ENCODE assay signal across 8 mouse cellular contexts in the genomic region with DNA sequence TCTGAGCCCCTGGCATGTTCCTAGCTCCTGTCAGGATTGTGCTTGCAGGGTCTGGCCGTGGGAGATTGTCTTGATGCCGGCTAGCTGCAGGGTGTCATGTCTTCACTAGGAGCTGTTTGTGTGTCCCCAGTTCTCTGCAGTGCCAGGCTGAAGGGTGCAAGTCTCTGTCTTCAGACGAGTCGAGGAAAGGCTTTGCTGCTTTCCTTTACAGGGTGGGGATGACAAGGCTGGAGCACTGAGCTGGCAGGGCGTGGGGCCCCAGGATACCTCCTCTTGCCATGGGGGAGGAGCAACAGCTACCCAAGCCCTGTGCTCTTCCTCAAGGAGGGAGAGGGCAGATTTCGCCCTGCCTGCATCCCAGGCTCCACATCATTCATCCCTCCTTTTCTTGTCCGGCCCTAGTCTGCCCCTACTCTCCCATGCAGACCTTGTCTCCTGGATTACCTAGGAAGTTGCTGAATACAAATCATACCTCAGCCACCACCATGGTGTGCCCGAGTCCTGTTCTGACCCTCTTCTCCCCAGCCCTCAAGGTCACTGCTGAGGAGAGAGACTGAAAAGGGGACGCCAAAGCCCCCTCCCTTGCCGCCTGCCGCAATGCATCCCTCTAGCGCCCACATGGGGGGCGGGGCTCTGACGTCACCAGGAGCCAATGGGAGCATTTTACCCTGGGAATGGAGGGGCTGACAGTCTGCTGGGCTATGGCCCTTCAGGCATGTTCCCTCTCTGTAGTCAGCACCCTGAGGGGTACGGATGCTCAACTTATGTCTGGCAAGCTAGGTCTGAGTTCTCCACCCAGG. TPM values are rescaled to one million over a fixed set of nuclear protein-coding genes. Genes with fewer than 3 reads are reported as not detected.
A peak's percentile ranks its signal among the peaks of the same experiment; 100 is the strongest.
DNase-seq lines count a peak whose midpoint lies in the region; ATAC-seq and TF ChIP-seq lines count a peak whose summit lies in the region.

No protein-coding gene starts in this region.

- peak overlapping the region; percentile 88 for H3K4me2 ChIP-seq in heart, embryonic 14.5 days (ENCODE audit: low read length)
- H3K4me2 ChIP-seq in stomach, embryonic 14.5 days (replicated peaks; ENCODE audit: low read depth, low read length) = peak overlapping the region; percentile 99

- peaks cover 15% of the 10 kb centered on the region for H3K4me1 ChIP-seq in thymus, adult 2 months (replicated peaks; ENCODE audit: control insufficient read depth, insufficient read depth, low read length)
- H3K4me1 ChIP-seq in heart, embryonic 14.5 days (ENCODE audit: control insufficient read depth in 2 of 2, insufficient read depth in 2 of 2, low read length in 2 of 2) = peaks cover 9 to 18% of the 10 kb centered on the region in 2 experiments; a peak in 3 of 4 replicates
- peaks cover 9% of the 10 kb centered on the region; the same call in 1 of the 2 replicates for H3K4me1 ChIP-seq in stomach, embryonic 14.5 days (ENCODE audit: control insufficient read depth, insufficient read depth, low read length)

- no peak for DNase-seq in thymus, adult 2 months
- DNase-seq in thymus, postnatal 36 days = no peak
- peak; percentile 78 for DNase-seq in embryo, embryonic 10 days (ENCODE audit: low spot score)
- peak; percentile 78 to 84 for DNase-seq in layer of hippocampus, postnatal 25 days (ENCODE audit: extremely low spot score in 1 of 2, low spot score in 1 of 2)
- DNase-seq in gastrocnemius, postnatal 25 days = no peak

- WGBS in thymus, adult 2 months = 21% methylated on average over 15 of the region's 15 CpGs
- 2% methylated on average over 15 of the region's 15 CpGs for WGBS in heart, embryonic 14.5 days
- WGBS in stomach, embryonic 14.5 days = 4% methylated on average over 14 of the region's 15 CpGs

- H3K27ac ChIP-seq in thymus, adult 2 months (ENCODE audit: control insufficient read depth, insufficient read depth, low read length) = no peak overlapping the region
- H3K27ac ChIP-seq in heart, embryonic 14.5 days (replicated peaks in 1 of 2; ENCODE audit: control insufficient read depth in 1 of 2, insufficient read depth in 1 of 2, low read depth in 2 of 2, low read length in 2 of 2) = peak overlapping the region; percentile 85 to 95
- H3K27ac ChIP-seq in stomach, embryonic 14.5 days (ENCODE audit: low read length) = no peak overlapping the region

- H3K9me3 ChIP-seq in heart, embryonic 14.5 days (ENCODE audit: control insufficient read depth, low read length) = no peaks in the 10 kb centered on the region
- no peaks in the 10 kb centered on the region for H3K9me3 ChIP-seq in stomach, embryonic 14.5 days (ENCODE audit: control insufficient read depth, low read depth, low read length)

- peak overlapping the region; percentile 45 for H3K4me3 ChIP-seq in thymus, adult 2 months (ENCODE audit: control insufficient read depth, insufficient read depth, low read length)
- H3K4me3 ChIP-seq in heart, embryonic 14.5 days (ENCODE audit: control insufficient read depth in 1 of 2, insufficient read depth in 1 of 2, low read depth in 1 of 2, low read length in 2 of 2) = peak overlapping the region; percentile 85 to 92
- peak overlapping the region; percentile 53 for H3K4me3 ChIP-seq in stomach, embryonic 14.5 days (ENCODE audit: low read depth, low read length)

- H3K36me3 ChIP-seq in thymus, adult 2 months (ENCODE audit: control insufficient read depth, insufficient read depth, low read length) = no peaks in the 10 kb centered on the region
- H3K36me3 ChIP-seq in heart, embryonic 14.5 days (ENCODE audit: control insufficient read depth, insufficient read depth, low read length) = peaks cover 37% of the 10 kb centered on the region
- H3K36me3 ChIP-seq in stomach, embryonic 14.5 days (ENCODE audit: control insufficient read depth, insufficient read depth, low read length) = no peaks in the 10 kb centered on the region

- TF ChIP-seq POLR2A in thymus, adult 2 months (IDR thresholded peaks at IDR 0.05; ENCODE audit: control insufficient read depth, extremely low read depth, insufficient read depth, low read length, poor library complexity) = no peak

- peak; percentile 67 for ATAC-seq in heart, embryonic 14.5 days (ENCODE audit: insufficient number of reproducible peaks, insufficient read depth, low FRiP score, low read depth)
- ATAC-seq in megakaryocyte progenitor cell, adult 5-6 weeks (replicated peaks; ENCODE audit: poor library complexity) = 0 out of 2 replicates have a peak, but pooled peaks have one; percentile 18
- peak; percentile 1; the same call in 1 of the 2 replicates for ATAC-seq in stomach, embryonic 14.5 days (ENCODE audit: insufficient number of reproducible peaks, insufficient read depth, low FRiP score, low read depth)

- no peak for TF ChIP-seq CTCF in thymus, adult 2 months (IDR thresholded peaks at IDR 0.05; ENCODE audit: borderline replicate concordance, control insufficient read depth, extremely low read depth, insufficient read depth, low read length, poor library complexity)

- H3K9ac ChIP-seq in heart, embryonic 14.5 days (ENCODE audit: low read length) = peak overlapping the region; percentile 96
- peak overlapping the region; percentile 40 for H3K9ac ChIP-seq in stomach, embryonic 14.5 days (replicated peaks; ENCODE audit: low read depth, low read length)

- no peaks in the 10 kb centered on the region for H3K27me3 ChIP-seq in thymus, adult 2 months (ENCODE audit: control insufficient read depth, insufficient read depth, low read length)
- no peaks in the 10 kb centered on the region for H3K27me3 ChIP-seq in heart, embryonic 14.5 days (ENCODE audit: control insufficient read depth, insufficient read depth, low read length)
- no peaks in the 10 kb centered on the region for H3K27me3 ChIP-seq in stomach, embryonic 14.5 days (ENCODE audit: control insufficient read depth, insufficient read depth, low read length)

RNA-seq across cellular contexts. Expression of a gene that starts 12.0 kb away (rescaled TPM):
- 12.5 and 13.5 TPM in 2 replicates for polyA plus RNA-seq in thymus, adult 2 months (2012; rRNA removed)
- polyA plus RNA-seq in heart, embryonic 14.5 days (2014; fragmentation: Nextera tagmentation; extraction: Ambion mirVana) = 16.1 and 17.7 TPM in 2 replicates
- total RNA-seq in layer of hippocampus, postnatal 25 days (2021) = 10 to 100 TPM; 19.9 to 22.0 TPM
- total RNA-seq in megakaryocyte progenitor cell, adult 5-6 weeks (2015) = 29.8 and 31.8 TPM in 2 replicates
- 48.4 and 48.9 TPM in 2 replicates for total RNA-seq in megakaryocyte progenitor cell, adult 5-6 weeks (2017)
- 17.4 and 18.8 TPM in 2 replicates for polyA plus RNA-seq in stomach, embryonic 14.5 days (2014; fragmentation: Nextera tagmentation; extraction: Ambion mirVana)
- 10 to 100 TPM in 1 of 2 experiments, 1 to 10 TPM in 1; 9.5 to 10.4 TPM for total RNA-seq in gastrocnemius, postnatal 25 days (2021)

RNA-seq across cellular contexts. Expression of a gene that starts 26.9 kb away (rescaled TPM):
- 7.4 and 28.3 TPM in 2 replicates for polyA plus RNA-seq in thymus, adult 2 months (2012; rRNA removed)
- polyA plus RNA-seq in heart, embryonic 14.5 days (2014; fragmentation: Nextera tagmentation; extraction: Ambion mirVana) = 309 and 325 TPM in 2 replicates
- total RNA-seq in layer of hippocampus, postnatal 25 days (2021) = 1,000 to 10,000 TPM; 1,420 to 1,424 TPM
- not detected in 2 replicates for total RNA-seq in megakaryocyte progenitor cell, adult 5-6 weeks (2015)
- not detected in 2 replicates for total RNA-seq in megakaryocyte progenitor cell, adult 5-6 weeks (2017)
- 21.0 and 22.3 TPM in 2 replicates for polyA plus RNA-seq in stomach, embryonic 14.5 days (2014; fragmentation: Nextera tagmentation; extraction: Ambion mirVana)
- total RNA-seq in gastrocnemius, postnatal 25 days (2021) = 1 to 10 TPM; 4.6 to 5.9 TPM

Comparison
In these comparisons a context has a peak if more than half of its experiments do, and no peak if none do; other contexts are left out.
1. DNase-seq: peak in embryo, embryonic 10 days (single experiment) and layer of hippocampus, postnatal 25 days (2 of 2); none in thymus, adult 2 months (single experiment), thymus, postnatal 36 days (0 of 2) and gastrocnemius, postnatal 25 days (single experiment).
2. H3K27ac ChIP-seq: peak in heart, embryonic 14.5 days (2 of 2); none in thymus, adult 2 months (single experiment) and stomach, embryonic 14.5 days (single experiment).
3. ATAC-seq: peak in every context shown above with its lines; median percentile 67 in heart, embryonic 14.5 days; 18 in megakaryocyte progenitor cell, adult 5-6 weeks; 1 in stomach, embryonic 14.5 days.
4. RNA of a gene that starts 26.9 kb away (total RNA-seq): 1,420 to 1,424 TPM in layer of hippocampus, postnatal 25 days; 4.6 to 5.9 TPM in gastrocnemius, postnatal 25 days and not detected in megakaryocyte progenitor cell, adult 5-6 weeks; every median in the first group is over 100 times any median in the second.
5. Peak in every context shown above with its lines, with median percentiles within 50 percentile points of each other: H3K4me3 ChIP-seq.